In the genomic region with DNA sequence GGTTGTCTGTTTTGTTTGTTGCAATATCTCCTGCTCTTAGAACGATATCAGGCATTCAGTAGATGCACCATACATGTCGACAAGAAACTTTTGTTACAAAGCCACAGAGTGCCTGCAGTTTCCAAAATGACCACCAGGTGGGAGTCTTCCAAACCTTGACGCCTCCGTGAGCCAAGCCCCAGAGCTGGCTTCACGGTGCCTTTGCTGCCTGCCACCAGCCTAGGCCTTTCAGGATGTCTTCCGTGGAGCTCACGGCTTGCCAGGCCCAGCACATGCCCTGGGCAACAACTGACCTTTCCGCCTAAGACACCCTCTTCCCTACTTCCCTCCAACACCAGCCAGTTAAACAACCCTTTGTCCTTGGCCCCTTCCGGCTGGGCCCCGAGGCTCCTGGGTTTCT, we compare ENCODE assay signal across 8 mouse cellular contexts. TPM values are rescaled to one million over a fixed set of nuclear protein-coding genes. Genes with fewer than 3 reads are reported as not detected.
DNase-seq lines count a peak whose midpoint lies in the region; ATAC-seq and TF ChIP-seq lines count a peak whose summit lies in the region.

No protein-coding gene starts in this region.

- no peaks in the 10 kb centered on the region for H3K36me3 ChIP-seq in embryonic facial prominence, embryonic 11.5 days (replicated peaks; ENCODE audit: control insufficient read depth, insufficient read depth, low read depth, low read length)
- H3K36me3 ChIP-seq in heart, adult 2 months (ENCODE audit: control insufficient read depth, insufficient read depth, low read length), result no peaks in the 10 kb centered on the region
- no peaks in the 10 kb centered on the region for H3K36me3 ChIP-seq in kidney, adult 2 months (ENCODE audit: control insufficient read depth, insufficient read depth, low read length)
- no peaks in the 10 kb centered on the region for H3K36me3 ChIP-seq in limb, embryonic 11.5 days (ENCODE audit: control insufficient read depth, insufficient read depth, low read length)
- no peaks in the 10 kb centered on the region for H3K36me3 ChIP-seq in midbrain, embryonic 13.5 days
- no peaks in the 10 kb centered on the region for H3K36me3 ChIP-seq in small intestine, adult 2 months (ENCODE audit: control insufficient read depth, insufficient read depth, low read length)

- H3K4me1 ChIP-seq in embryonic facial prominence, embryonic 11.5 days (ENCODE audit: control insufficient read depth, insufficient read depth, low read length), result no peaks in the 10 kb centered on the region
- H3K4me1 ChIP-seq in heart, adult 2 months (ENCODE audit: control insufficient read depth, insufficient read depth, low read length), result peaks cover 2% of the 10 kb centered on the region
- no peaks in the 10 kb centered on the region for H3K4me1 ChIP-seq in kidney, adult 2 months (ENCODE audit: control insufficient read depth, insufficient read depth, low read length)
- no peaks in the 10 kb centered on the region for H3K4me1 ChIP-seq in limb, embryonic 11.5 days (ENCODE audit: control insufficient read depth, insufficient read depth, low read length)
- H3K4me1 ChIP-seq in midbrain, embryonic 13.5 days (replicated peaks), result no peaks in the 10 kb centered on the region
- peaks cover 21% of the 10 kb centered on the region for H3K4me1 ChIP-seq in small intestine, adult 2 months (ENCODE audit: control insufficient read depth, insufficient read depth, insufficient read length, low read length)

- no peak overlapping the region for H3K4me3 ChIP-seq in embryonic facial prominence, embryonic 11.5 days (ENCODE audit: low read depth, low read length)
- no peak overlapping the region for H3K4me3 ChIP-seq in heart, adult 2 months
- no peak overlapping the region for H3K4me3 ChIP-seq in kidney, adult 2 months (ENCODE audit: insufficient read depth, low read depth, low read length)
- H3K4me3 ChIP-seq in limb, embryonic 11.5 days (ENCODE audit: low read depth, low read length), result no peak overlapping the region
- H3K4me3 ChIP-seq in midbrain, embryonic 13.5 days (replicated peaks), result no peak overlapping the region
- no peak overlapping the region for H3K4me3 ChIP-seq in small intestine, adult 2 months (ENCODE audit: low read depth, low read length)

- no peak for TF ChIP-seq POLR2A in heart, adult 2 months (IDR thresholded peaks at IDR 0.05; ENCODE audit: insufficient read depth, low read depth, low read length)
- no peak for TF ChIP-seq POLR2A in kidney, adult 2 months (IDR thresholded peaks at IDR 0.05; ENCODE audit: low read depth, low read length)
- TF ChIP-seq POLR2A in small intestine, adult 2 months (IDR thresholded peaks at IDR 0.05; ENCODE audit: low read depth, low read length), result no peak

- no peaks in the 10 kb centered on the region for H3K79me2 ChIP-seq in heart, adult 2 months (replicated peaks; ENCODE audit: control insufficient read depth, insufficient read depth, low read length)

- 22% methylated on average over 10 of the region's 10 CpGs for WGBS in embryonic facial prominence, embryonic 11.5 days
- 12% methylated on average over 10 of the region's 10 CpGs for WGBS in heart, adult 2 months
- 13% methylated on average over 10 of the region's 10 CpGs for WGBS in kidney, adult 2 months
- WGBS in limb, embryonic 11.5 days, result 22% methylated on average over 10 of the region's 10 CpGs
- 26% methylated on average over 10 of the region's 10 CpGs for WGBS in midbrain, embryonic 13.5 days
- 5% methylated on average over 10 of the region's 10 CpGs for WGBS in small intestine, adult 2 months

- TF ChIP-seq EP300 in heart, adult 2 months (IDR thresholded peaks at IDR 0.05; ENCODE audit: insufficient read depth, low read depth, low read length), result 0 out of 2 replicates have a peak, but pooled peaks have one; percentile 25

- H3K9ac ChIP-seq in embryonic facial prominence, embryonic 11.5 days (replicated peaks; ENCODE audit: low read length), result 0 out of 2 replicates have a peak overlapping the region, but pooled peaks have one; percentile 22
- peak overlapping the region; percentile 46; the same call in 1 of the 2 replicates for H3K9ac ChIP-seq in heart, adult 2 months (ENCODE audit: low read depth, low read length)
- no peak overlapping the region; the same call in 1 of the 2 replicates for H3K9ac ChIP-seq in limb, embryonic 11.5 days (ENCODE audit: low read length)
- no peak overlapping the region for H3K9ac ChIP-seq in midbrain, embryonic 13.5 days (replicated peaks)

- TF ChIP-seq CTCF in heart, adult 2 months (IDR thresholded peaks at IDR 0.05), result peak; percentile 97
- peak; percentile 77 for TF ChIP-seq CTCF in kidney, adult 2 months (conservative IDR thresholded peaks at IDR 0.05; ENCODE audit: insufficient read depth, insufficient read length, low read depth, low read length)
- TF ChIP-seq CTCF in small intestine, adult 2 months (IDR thresholded peaks at IDR 0.05; ENCODE audit: extremely low read depth, insufficient read length, insufficient replicate concordance, low read depth, low read length), result peak; percentile 89

- H3K9me3 ChIP-seq in embryonic facial prominence, embryonic 11.5 days (replicated peaks; ENCODE audit: control insufficient read depth, low read length), result no peaks in the 10 kb centered on the region
- no peaks in the 10 kb centered on the region; the same call in 1 of the 2 replicates for H3K9me3 ChIP-seq in limb, embryonic 11.5 days (ENCODE audit: control insufficient read depth, low read length)
- no peaks in the 10 kb centered on the region for H3K9me3 ChIP-seq in midbrain, embryonic 13.5 days

- H3K27ac ChIP-seq in embryonic facial prominence, embryonic 11.5 days (replicated peaks; ENCODE audit: low read depth, low read length), result no peak overlapping the region
- no peak overlapping the region for H3K27ac ChIP-seq in heart, adult 2 months
- H3K27ac ChIP-seq in kidney, adult 2 months (ENCODE audit: insufficient read depth, low read depth, low read length), result no peak overlapping the region
- H3K27ac ChIP-seq in limb, embryonic 11.5 days (replicated peaks; ENCODE audit: low read depth, low read length), result no peak overlapping the region
- no peak overlapping the region for H3K27ac ChIP-seq in midbrain, embryonic 13.5 days
- no peak overlapping the region for H3K27ac ChIP-seq in small intestine, adult 2 months (ENCODE audit: insufficient read depth, low read depth, low read length)

- intact Hi-C loops in heart, adult 2 months (cut with DNase I), result loop anchor here (1.0 kb wide), 2 partner anchors 20 to 42 kb away; no protein-coding TSS in a partner anchor

- H3K27me3 ChIP-seq in embryonic facial prominence, embryonic 11.5 days (ENCODE audit: control insufficient read depth, insufficient read depth, low read length), result no peaks in the 10 kb centered on the region
- no peaks in the 10 kb centered on the region for H3K27me3 ChIP-seq in heart, adult 2 months (ENCODE audit: control insufficient read depth, insufficient read depth, low read length)
- no peaks in the 10 kb centered on the region for H3K27me3 ChIP-seq in kidney, adult 2 months (replicated peaks; ENCODE audit: control insufficient read depth, insufficient read depth, low read length)
- H3K27me3 ChIP-seq in limb, embryonic 11.5 days (ENCODE audit: control insufficient read depth, insufficient read depth, low read length), result no peaks in the 10 kb centered on the region
- 0 out of 2 replicates have a peak, but pooled peaks cover 4% of the 10 kb centered on the region for H3K27me3 ChIP-seq in midbrain, embryonic 13.5 days
- no peaks in the 10 kb centered on the region for H3K27me3 ChIP-seq in small intestine, adult 2 months (ENCODE audit: control insufficient read depth, insufficient read depth, low read length)

- no peak for ATAC-seq in embryonic facial prominence, embryonic 11.5 days (replicated peaks; ENCODE audit: insufficient number of reproducible peaks, low FRiP score, low TSS enrichment, low read depth)
- ATAC-seq in limb, embryonic 11.5 days (ENCODE audit: insufficient number of reproducible peaks, low FRiP score, low TSS enrichment, low read depth), result peak; percentile 31; the same call in 1 of the 2 replicates
- peak; percentile 82 for ATAC-seq in midbrain, embryonic 13.5 days

- peak; percentile 83 for DNase-seq in 3134 (ENCODE audit: extremely low read depth, insufficient read length, low spot score)
- DNase-seq in adrenal gland, postnatal 25 days, result peak; percentile 82
- peak; percentile 92 for DNase-seq in embryonic facial prominence, embryonic 11.5 days (ENCODE audit: low spot score)
- peak; percentile 79 to 88 for DNase-seq in heart, adult 2 months
- peak; percentile 78 for DNase-seq in kidney, adult 2 months
- peak; percentile 95 for DNase-seq in limb, embryonic 11.5 days (ENCODE audit: low spot score)

- H3K4me2 ChIP-seq in embryonic facial prominence, embryonic 11.5 days (ENCODE audit: low read depth, low read length), result no peak overlapping the region
- no peak overlapping the region for H3K4me2 ChIP-seq in limb, embryonic 11.5 days (ENCODE audit: low read depth, severe bottlenecking)
- H3K4me2 ChIP-seq in midbrain, embryonic 13.5 days (replicated peaks), result no peak overlapping the region

RNA-seq across cellular contexts. Expression of gene Kcnn4, which starts 5.2 kb away (rescaled TPM):
- total RNA-seq in adrenal gland, postnatal 25 days (2021), result 0.21 TPM in 1 of 2 replicates, not detected in the other
- polyA plus RNA-seq in embryonic facial prominence, embryonic 11.5 days (2014; fragmentation: Nextera tagmentation; extraction: Ambion mirVana), result 2.2 and 2.3 TPM in 2 replicates
- 1 to 10 TPM in 1 of 2 experiments, under 1 TPM in 1; 0.91 to 1.1 TPM for total RNA-seq in heart, adult 2 months (2021)
- 1.2 and 1.9 TPM in 2 replicates for polyA plus RNA-seq in heart, adult 2 months (2012; rRNA removed)
- polyA plus RNA-seq in kidney, adult 2 months (2012; rRNA removed), result 2.3 and 4.1 TPM in 2 replicates
- polyA plus RNA-seq in limb, embryonic 11.5 days (2014; fragmentation: Nextera tagmentation; extraction: Ambion mirVana), result 2.6 and 2.7 TPM in 2 replicates
- 0.40 and 0.66 TPM in 2 replicates for polyA plus RNA-seq in midbrain, embryonic 13.5 days (2015; fragmentation: Nextera tagmentation; extraction: Ambion mirVana)
- polyA plus RNA-seq in small intestine, adult 2 months (2012; rRNA removed), result 61.9 and 95.5 TPM in 2 replicates

RNA-seq across cellular contexts. Expression of gene Lypd5, which starts 15.8 kb away (rescaled TPM):
- total RNA-seq in adrenal gland, postnatal 25 days (2021), result not detected in 2 replicates
- polyA plus RNA-seq in embryonic facial prominence, embryonic 11.5 days (2014; fragmentation: Nextera tagmentation; extraction: Ambion mirVana), result not detected in 2 replicates
- total RNA-seq in heart, adult 2 months (2021), result not detected
- polyA plus RNA-seq in heart, adult 2 months (2012; rRNA removed), result not detected in 2 replicates
- polyA plus RNA-seq in kidney, adult 2 months (2012; rRNA removed), result not detected in 2 replicates
- polyA plus RNA-seq in limb, embryonic 11.5 days (2014; fragmentation: Nextera tagmentation; extraction: Ambion mirVana), result not detected in 2 replicates
- polyA plus RNA-seq in midbrain, embryonic 13.5 days (2015; fragmentation: Nextera tagmentation; extraction: Ambion mirVana), result not detected in 2 replicates
- polyA plus RNA-seq in small intestine, adult 2 months (2012; rRNA removed), result 0.06 TPM in 1 of 2 replicates, not detected in the other

RNA-seq across cellular contexts. Expression of gene Tescl, which starts 31.1 kb away (rescaled TPM):
- 1.0 and 1.1 TPM in 2 replicates for total RNA-seq in adrenal gland, postnatal 25 days (2021)
- polyA plus RNA-seq in embryonic facial prominence, embryonic 11.5 days (2014; fragmentation: Nextera tagmentation; extraction: Ambion mirVana), result not detected in 2 replicates
- total RNA-seq in heart, adult 2 months (2021), result not detected
- polyA plus RNA-seq in heart, adult 2 months (2012; rRNA removed), result 0.35 and 0.66 TPM in 2 replicates
- polyA plus RNA-seq in kidney, adult 2 months (2012; rRNA removed), result 0.11 and 0.48 TPM in 2 replicates
- polyA plus RNA-seq in limb, embryonic 11.5 days (2014; fragmentation: Nextera tagmentation; extraction: Ambion mirVana), result not detected in 2 replicates
- polyA plus RNA-seq in midbrain, embryonic 13.5 days (2015; fragmentation: Nextera tagmentation; extraction: Ambion mirVana), result 0.40 TPM in 1 of 2 replicates, not detected in the other
- polyA plus RNA-seq in small intestine, adult 2 months (2012; rRNA removed), result 0.15 TPM in 1 of 2 replicates, not detected in the other

RNA-seq across cellular contexts. Expression of gene Smg9, which starts 34.6 kb away (rescaled TPM):
- total RNA-seq in adrenal gland, postnatal 25 days (2021), result 26.6 and 29.1 TPM in 2 replicates
- 13.8 and 18.6 TPM in 2 replicates for polyA plus RNA-seq in embryonic facial prominence, embryonic 11.5 days (2014; fragmentation: Nextera tagmentation; extraction: Ambion mirVana)
- total RNA-seq in heart, adult 2 months (2021), result 1 to 10 TPM; 5.9 to 6.6 TPM
- 19.2 and 21.4 TPM in 2 replicates for polyA plus RNA-seq in heart, adult 2 months (2012; rRNA removed)
- polyA plus RNA-seq in kidney, adult 2 months (2012; rRNA removed), result 34.9 and 39.8 TPM in 2 replicates
- polyA plus RNA-seq in limb, embryonic 11.5 days (2014; fragmentation: Nextera tagmentation; extraction: Ambion mirVana), result 20.2 and 22.1 TPM in 2 replicates
- polyA plus RNA-seq in midbrain, embryonic 13.5 days (2015; fragmentation: Nextera tagmentation; extraction: Ambion mirVana), result 32.9 and 33.5 TPM in 2 replicates
- 29.9 and 54.2 TPM in 2 replicates for polyA plus RNA-seq in small intestine, adult 2 months (2012; rRNA removed)

RNA-seq across cellular contexts. Expression of gene Zfp94, which starts 48.4 kb away (rescaled TPM):
- 4.1 and 6.6 TPM in 2 replicates for total RNA-seq in adrenal gland, postnatal 25 days (2021)
- polyA plus RNA-seq in embryonic facial prominence, embryonic 11.5 days (2014; fragmentation: Nextera tagmentation; extraction: Ambion mirVana), result 10.7 and 15.2 TPM in 2 replicates
- 1 to 10 TPM; 1.9 to 2.7 TPM for total RNA-seq in heart, adult 2 months (2021)
- 3.4 and 3.8 TPM in 2 replicates for polyA plus RNA-seq in heart, adult 2 months (2012; rRNA removed)
- polyA plus RNA-seq in kidney, adult 2 months (2012; rRNA removed), result 9.4 and 10.5 TPM in 2 replicates
- 13.2 and 14.2 TPM in 2 replicates for polyA plus RNA-seq in limb, embryonic 11.5 days (2014; fragmentation: Nextera tagmentation; extraction: Ambion mirVana)
- polyA plus RNA-seq in midbrain, embryonic 13.5 days (2015; fragmentation: Nextera tagmentation; extraction: Ambion mirVana), result 19.4 and 22.0 TPM in 2 replicates
- 0.84 and 1.5 TPM in 2 replicates for polyA plus RNA-seq in small intestine, adult 2 months (2012; rRNA removed)

Comparison
In these comparisons a context has a peak if more than half of its experiments do, and no peak if none do; other contexts are left out.
1. H3K9ac ChIP-seq: peak in embryonic facial prominence, embryonic 11.5 days (single experiment) and heart, adult 2 months (single experiment); none in limb, embryonic 11.5 days (single experiment) and midbrain, embryonic 13.5 days (single experiment).
2. RNA of gene Kcnn4, which starts 5.2 kb away (polyA plus RNA-seq): 61.9 to 95.5 TPM in small intestine, adult 2 months; 2.3 to 4.1 TPM in kidney, adult 2 months, 2.6 to 2.7 TPM in limb, embryonic 11.5 days, 2.2 to 2.3 TPM in embryonic facial prominence, embryonic 11.5 days, 1.2 to 1.9 TPM in heart, adult 2 months and 0.40 to 0.66 TPM in midbrain, embryonic 13.5 days; every median in the first group is over 10 times any median in the second.
3. Peak in every context shown above with its lines, with median percentiles within 50 percentile points of each other: DNase-seq and CTCF ChIP-seq.